Mouse (Mus musculus): ENCODE measurements around the gene Stag3.

The Stag3 gene

DNA sequence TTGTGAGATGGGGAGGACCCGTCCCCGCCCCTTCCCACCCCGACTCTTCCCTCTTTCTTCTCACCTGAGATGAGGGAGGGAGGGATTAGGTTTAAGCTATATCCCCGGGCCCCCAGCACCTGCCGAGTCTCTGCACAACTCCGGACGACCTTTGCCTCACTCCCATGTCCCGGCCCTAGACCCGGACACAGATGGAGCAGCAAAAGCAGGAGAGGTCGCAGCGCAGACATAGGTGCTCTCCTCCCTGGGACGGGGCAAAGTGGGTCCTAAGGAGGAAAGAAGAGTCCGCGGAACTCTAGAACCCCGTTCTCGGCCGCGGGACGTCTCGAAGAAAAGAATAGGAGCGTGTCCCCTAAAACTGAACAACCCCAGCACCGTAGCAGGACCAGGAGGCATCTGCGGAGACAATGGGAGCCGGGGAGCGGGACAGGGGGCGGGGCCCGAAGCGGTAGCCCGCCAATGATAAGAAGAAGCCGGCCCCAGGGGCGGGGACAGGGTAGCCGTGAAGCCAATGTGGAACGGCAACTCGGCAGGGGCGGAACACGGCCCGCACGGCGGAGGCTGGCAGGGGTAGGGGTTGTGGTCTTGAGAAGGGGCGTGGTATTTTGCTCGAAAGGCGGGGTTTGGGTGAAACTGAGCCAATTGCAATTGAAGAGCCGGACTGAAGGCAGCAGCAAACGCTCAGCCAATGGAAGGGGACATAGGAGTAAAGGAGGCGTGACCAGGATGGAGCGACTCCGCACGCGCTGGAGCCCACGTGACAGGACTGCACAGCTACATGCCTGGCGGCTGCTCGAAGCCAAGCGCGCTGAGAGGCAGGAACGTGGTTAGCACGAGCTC, at the start of gene Stag3, which contains the start of the genes Gm43720 and Gpc2:
Gene Stag3, plus strand, starts transcription at position 656 of the 840 bp plus-strand sequence.
Gene Gm43720, minus strand, starts transcription at position 374 of the 840 bp plus-strand sequence.
Gene Gpc2, minus strand, starts transcription at position 421 of the 840 bp plus-strand sequence.
- in situ Hi-C loops (cut with MboI; ENCODE audit: low sequenced_read_pairs) = no loop called here

GRCm38 (mm10) chr5:138233778-138234177, 46.3 kb upstream of the Stag3 start:
- in situ Hi-C loops (cut with MboI; ENCODE audit: low sequenced_read_pairs) = no loop called here

DNA sequence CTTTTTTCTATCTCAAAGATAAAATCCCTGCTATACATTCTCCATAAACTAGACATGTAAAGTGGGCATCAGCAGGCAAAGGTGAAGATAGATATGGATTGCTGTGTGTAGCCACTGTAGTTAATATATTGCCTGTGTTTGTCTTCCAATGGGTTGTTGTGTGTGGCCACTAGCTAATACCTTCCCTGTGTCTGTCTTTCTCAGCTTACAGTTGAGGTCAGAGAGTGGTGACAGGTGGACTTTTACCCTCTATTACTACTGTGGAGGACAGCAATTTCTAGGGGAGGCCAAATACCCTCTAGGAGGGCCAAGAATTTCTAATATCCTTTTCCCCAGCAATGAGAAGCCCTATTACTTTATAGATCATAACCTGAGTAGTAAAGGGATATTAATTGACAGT, 45.8 kb upstream of the Stag3 start:
- in situ Hi-C loops (cut with MboI; ENCODE audit: low sequenced_read_pairs) = no loop called here

- in situ Hi-C loops (cut with MboI; ENCODE audit: low sequenced_read_pairs) = no loop called here
These were observed 38.5 kb upstream of the Stag3 start for GRCm38 (mm10) chr5:138241511-138241910.

DNA sequence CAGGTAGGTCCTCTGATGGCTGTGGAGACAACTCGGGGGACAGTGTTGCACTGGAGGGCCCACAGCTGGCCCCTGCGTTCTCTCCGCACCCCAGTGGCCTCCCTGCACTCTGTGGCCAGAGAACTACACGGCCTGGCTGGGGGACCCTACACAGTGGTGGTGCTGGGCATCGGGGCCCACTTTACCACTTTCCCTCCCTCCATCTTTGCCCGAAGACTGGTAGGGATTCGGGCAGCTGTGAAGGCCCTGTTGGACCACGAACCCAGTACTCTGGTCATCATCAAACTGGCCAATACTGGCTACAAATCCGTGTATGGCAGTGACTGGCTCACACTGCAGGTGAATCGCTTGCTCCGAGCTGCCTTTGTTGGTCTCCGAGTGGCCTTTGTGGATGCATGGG, 28.9 kb upstream of the Stag3 start:
- in situ Hi-C loops (cut with MboI; ENCODE audit: low sequenced_read_pairs) = no loop called here

DNA sequence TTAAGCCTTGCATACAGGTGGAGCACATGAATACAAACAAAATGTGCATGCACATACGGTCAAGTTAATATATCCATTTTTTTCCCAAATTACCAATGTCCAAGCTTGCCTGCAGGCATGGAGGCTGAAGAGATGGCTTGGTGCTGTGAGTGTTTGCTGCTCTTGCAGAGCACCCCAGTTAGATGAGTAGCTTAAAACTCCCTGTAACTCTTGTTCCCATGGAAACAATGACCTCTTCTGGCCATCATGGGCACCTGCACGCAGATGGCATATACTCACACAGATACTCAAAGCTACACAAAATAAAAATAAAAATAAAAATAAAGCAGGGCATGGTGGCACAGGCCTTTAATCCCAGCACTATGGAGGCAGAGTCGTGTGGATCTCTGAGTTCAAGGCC, 27.0 kb upstream of the Stag3 start:
- in situ Hi-C loops (cut with MboI; ENCODE audit: low sequenced_read_pairs) = no loop called here

- in situ Hi-C loops (cut with MboI; ENCODE audit: low sequenced_read_pairs) = no loop called here
These were observed 24.5 kb upstream of the Stag3 start, which contains the start of gene Lamtor4 for GRCm38 (mm10) chr5:138255353-138256093. TSS of gene Lamtor4 (plus strand) at chr5:138255482.

DNA sequence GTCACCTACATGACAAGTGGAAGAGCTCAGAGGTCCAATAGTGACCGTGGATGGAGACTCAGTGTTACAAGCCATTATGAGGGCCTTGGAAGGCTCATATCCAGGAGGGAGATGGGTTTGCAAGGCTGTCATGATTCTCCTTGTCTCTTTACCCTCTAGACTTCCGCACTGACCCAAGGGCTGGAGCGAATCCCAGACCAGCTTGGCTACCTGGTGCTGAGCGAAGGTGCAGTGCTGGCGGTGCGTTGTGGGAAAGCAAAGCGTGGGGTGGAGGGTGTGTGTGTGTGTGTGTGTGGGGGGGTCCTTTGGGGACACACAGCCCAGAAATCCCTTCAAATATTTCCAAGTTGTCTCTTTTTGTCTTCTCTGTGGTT, 24.0 kb upstream of the Stag3 start:
- in situ Hi-C loops (cut with MboI; ENCODE audit: low sequenced_read_pairs) = no loop called here

- in situ Hi-C loops (cut with MboI; ENCODE audit: low sequenced_read_pairs) = no loop called here
These were observed 23.0 kb upstream of the Stag3 start for GRCm38 (mm10) chr5:138256966-138257584.

GRCm38 (mm10) chr5:138257585-138257978, 22.5 kb upstream of the Stag3 start:
- in situ Hi-C loops (cut with MboI; ENCODE audit: low sequenced_read_pairs) = no loop called here

DNA sequence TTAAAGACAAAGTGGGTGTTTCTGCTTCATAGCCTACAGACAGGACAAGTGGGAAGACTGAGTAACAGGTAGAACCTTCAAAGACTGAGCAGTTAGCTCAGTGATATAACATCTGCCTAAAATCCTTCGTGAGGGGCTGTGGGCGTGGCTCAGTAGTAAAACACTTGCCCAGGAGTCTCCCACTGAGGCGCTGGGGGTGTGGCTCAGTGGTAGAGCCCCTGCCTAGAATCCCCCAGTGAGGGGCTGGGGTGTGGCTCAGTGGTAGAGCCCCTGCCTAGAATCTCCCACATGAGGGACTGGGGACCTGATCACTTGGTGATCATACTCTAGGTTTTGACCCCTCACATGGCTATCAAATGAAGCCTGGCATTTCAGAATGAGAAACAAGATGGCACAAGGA, 22.0 kb upstream of the Stag3 start:
- in situ Hi-C loops (cut with MboI; ENCODE audit: low sequenced_read_pairs) = no loop called here

DNA sequence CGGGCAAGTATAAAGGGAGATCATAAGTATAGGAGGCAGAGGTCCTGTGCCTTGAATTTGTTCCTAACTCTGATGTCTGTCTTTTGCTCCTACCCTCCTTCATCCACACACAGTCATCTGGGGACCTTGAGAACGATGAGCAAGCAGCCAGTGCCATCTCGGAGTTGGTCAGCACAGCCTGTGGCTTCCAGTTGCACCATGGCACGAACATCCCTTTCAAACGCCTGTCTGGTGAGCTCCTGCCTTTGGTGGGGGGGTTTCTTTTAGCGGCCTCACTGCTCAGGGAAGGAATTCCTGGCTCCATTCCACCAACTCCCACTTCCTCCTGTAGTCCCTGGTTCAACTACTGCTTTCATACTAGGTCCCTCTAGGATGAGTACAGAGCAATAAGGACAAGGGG, 21.5 kb upstream of the Stag3 start:
- in situ Hi-C loops (cut with MboI; ENCODE audit: low sequenced_read_pairs) = no loop called here

DNA sequence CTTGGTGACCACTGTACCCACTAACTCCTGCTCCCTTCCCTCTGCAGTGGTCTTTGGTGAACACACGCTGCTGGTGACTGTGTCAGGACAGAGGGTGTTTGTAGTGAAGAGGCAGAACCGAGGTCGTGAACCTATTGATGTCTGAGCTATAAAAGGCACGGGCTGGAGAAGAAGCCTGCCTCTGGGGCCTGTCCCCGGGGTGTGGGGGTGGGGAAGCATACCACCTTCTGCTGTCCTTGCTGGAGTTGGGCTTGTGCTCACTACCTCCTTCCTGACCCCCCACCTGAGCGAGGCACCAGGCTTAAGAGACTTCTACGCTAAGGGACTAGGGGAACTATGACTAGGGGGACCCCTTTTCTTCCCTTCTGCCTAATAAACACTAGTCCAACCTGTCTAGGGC, 21.0 kb upstream of the Stag3 start:
- in situ Hi-C loops (cut with MboI; ENCODE audit: low sequenced_read_pairs) = no loop called here

DNA sequence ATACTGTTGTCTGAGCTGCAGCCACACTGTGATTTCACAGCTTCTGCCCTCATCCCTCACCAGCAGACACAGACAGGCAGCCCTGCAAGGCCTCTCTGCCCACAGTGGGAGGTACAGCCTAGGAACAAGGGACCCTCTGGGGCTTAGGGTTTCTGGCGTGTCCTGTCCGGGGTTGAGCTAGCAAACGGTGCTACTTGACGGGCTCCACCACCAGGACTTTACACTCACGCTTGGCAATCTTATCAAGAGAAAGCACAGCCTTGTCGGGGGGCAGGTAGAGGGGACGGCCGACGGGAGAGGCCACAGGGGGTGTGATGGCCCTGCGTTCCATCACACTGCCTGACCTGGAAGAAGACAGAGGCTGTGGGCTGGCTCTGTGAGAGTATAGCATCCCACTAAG, 20.0 kb upstream of the Stag3 start:
- in situ Hi-C loops (cut with MboI; ENCODE audit: low sequenced_read_pairs) = no loop called here

- in situ Hi-C loops (cut with MboI; ENCODE audit: low sequenced_read_pairs) = no loop called here
These were observed 19.2 kb upstream of the Stag3 start for GRCm38 (mm10) chr5:138260834-138261233.

DNA sequence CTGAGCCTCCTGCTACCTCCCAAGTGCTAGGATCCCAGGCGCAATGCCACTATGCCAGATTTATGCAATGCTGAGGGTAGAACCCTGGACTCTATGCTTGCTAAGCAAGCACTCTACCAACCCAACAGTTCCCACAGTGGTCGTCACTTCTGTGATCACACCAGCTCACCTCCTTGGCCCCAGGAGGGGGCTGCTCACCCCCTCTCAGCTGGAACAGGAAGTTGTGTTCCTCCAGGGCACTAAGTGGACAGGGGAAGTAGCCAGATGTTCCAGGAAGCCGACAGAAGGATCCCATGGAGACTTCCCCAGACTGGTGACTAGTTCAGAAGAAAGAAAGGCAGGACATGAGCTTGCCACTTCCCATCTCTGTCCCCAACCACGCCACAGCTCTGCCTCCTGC, 18.0 kb upstream of the Stag3 start:
- in situ Hi-C loops (cut with MboI; ENCODE audit: low sequenced_read_pairs) = no loop called here

GRCm38 (mm10) chr5:138262582-138263240, 17.3 kb upstream of the Stag3 start:
- in situ Hi-C loops (cut with MboI; ENCODE audit: low sequenced_read_pairs) = no loop called here

DNA sequence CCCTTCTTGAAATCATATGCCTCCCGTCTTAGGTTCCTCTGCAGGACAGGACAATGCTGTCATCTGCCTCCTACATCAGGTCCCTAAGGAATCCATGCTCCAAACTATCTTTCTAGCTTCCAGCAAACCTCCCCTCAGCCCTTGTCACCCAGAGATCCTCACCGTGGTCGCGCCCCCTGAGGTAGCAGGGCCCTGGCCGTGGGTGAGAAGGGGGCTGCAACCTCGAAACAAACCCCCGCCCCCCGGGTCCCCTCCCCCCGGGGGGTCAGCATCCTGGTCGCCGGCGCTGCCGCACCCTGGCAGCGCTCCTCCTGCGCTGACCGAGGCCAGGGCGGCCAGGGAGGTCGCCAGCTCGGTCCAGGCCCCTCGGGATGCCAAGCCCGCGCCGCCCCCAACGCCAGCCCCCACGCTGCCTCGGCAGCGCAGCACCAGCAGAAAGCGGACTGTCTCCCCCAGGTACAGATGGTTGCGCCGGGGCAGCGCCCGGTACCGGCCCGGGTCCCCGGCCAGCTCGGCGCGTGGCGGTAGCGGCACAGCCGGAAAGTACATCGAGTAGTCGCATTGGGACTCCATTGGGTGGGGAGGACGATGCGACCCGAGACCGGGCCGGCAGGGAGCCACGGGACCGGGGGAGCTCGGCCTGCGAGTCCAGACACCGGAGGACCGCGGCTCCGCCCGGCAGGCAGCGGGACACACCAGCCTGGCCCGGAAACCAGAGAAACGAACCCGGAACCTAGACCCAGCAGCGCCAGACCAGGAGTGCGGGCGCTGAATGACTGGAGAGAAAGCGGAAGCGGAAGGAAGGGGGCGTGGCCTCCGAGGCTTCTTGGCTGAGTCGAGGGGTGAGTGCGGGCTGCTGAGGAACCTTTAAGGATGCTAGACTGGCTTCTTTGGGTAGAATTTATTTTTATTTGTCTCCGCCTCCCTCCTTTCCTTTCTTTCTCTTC, 16.5 kb upstream of the Stag3 start, which contains the start of gene BC037034:
Gene BC037034, minus strand, starts transcription at position 774 of the 947 bp plus-strand sequence.
- in situ Hi-C loops (cut with MboI; ENCODE audit: low sequenced_read_pairs) = no loop called here

- in situ Hi-C loops (cut with MboI; ENCODE audit: low sequenced_read_pairs) = no loop called here
These were observed 15.8 kb upstream of the Stag3 start for GRCm38 (mm10) chr5:138264207-138264578.

GRCm38 (mm10) chr5:138265712-138266111, 14.3 kb upstream of the Stag3 start:
- in situ Hi-C loops (cut with MboI; ENCODE audit: low sequenced_read_pairs) = no loop called here
